Mouse (Mus musculus) G1E-ER4 (cell line): ENCODE data around the gene Kif4. TPM values are rescaled to one million over a fixed set of nuclear protein-coding genes. Genes with fewer than 3 reads are reported as not detected.

ENCODE experiments used
- GATA1 ChIP-seq: IDR thresholded peaks from one replicate; pipeline ENCODE4 v1.8.0; 2012; ENCODE audit warnings: low read length, inconsistent platforms
- polyA plus RNA-seq: library from polyadenylated mRNA; stranded (reverse); fragments of >175 nt; gene quantifications from 2 replicates; pipeline ENCODE4 v1.2.3, GENCODE M21; 2012

Kif4 gene
- polyA plus RNA-seq, 1 experiment, result 4.2 TPM

- TF ChIP-seq GATA1, result no peak
These were observed 149.9 kb downstream of the Kif4 start for GRCm38 (mm10) chrX:100775405-100775804.

- TF ChIP-seq GATA1, result no peak
These were observed 151.0 kb downstream of the Kif4 start for GRCm38 (mm10) chrX:100776494-100776893.

Other genes with a start within 250 kb of the Kif4 start
- not detected in 2 replicates for gene Otud6a, start 196.7 kb upstream of the Kif4 start, polyA plus RNA-seq
- gene Awat2, start 183.0 kb upstream of the Kif4 start, polyA plus RNA-seq, result 0.05 TPM in 1 of 2 replicates, not detected in the other
- 17.3 and 22.5 TPM in 2 replicates for gene Igbp1, start 131.4 kb upstream of the Kif4 start, polyA plus RNA-seq
- gene Dgat2l6, start 100.9 kb upstream of the Kif4 start, polyA plus RNA-seq, result not detected in 2 replicates
- not detected in 2 replicates for gene Awat1, start 53.5 kb upstream of the Kif4 start, polyA plus RNA-seq
- gene P2ry4, start 30.9 kb upstream of the Kif4 start, polyA plus RNA-seq, result not detected in 2 replicates
- not detected in 2 replicates for gene Arr3, start 20.2 kb upstream of the Kif4 start, polyA plus RNA-seq
- 4.8 and 9.9 TPM in 2 replicates for gene Pdzd11, start 831 bp downstream of the Kif4 start, polyA plus RNA-seq
- gene Gdpd2, start 104.1 kb downstream of the Kif4 start, polyA plus RNA-seq, result not detected in 2 replicates
- gene Dlg3, start 142.0 kb downstream of the Kif4 start, polyA plus RNA-seq, result not detected in 2 replicates